Mouse (Mus musculus) thymus, postnatal 10 days (tissue): ENCODE results near the gene Olfr196.
"Not testable (repeated sequence)": the region's sequence is repeated elsewhere in the genome, so short reads cannot be mapped to it uniquely, and the experiment has no call there.

ENCODE experiments used
- DNase-seq, 2 experiments: peaks; one replicate each; pipeline ENCODE4 v3.0.0; 2021; ENCODE audit warnings: low spot score in 2 of 2

Gene Olfr196

GRCm38 (mm10) chr16:59170354-59170753, at the start of gene Olfr196:
Olfr196 (minus strand) TSS chr16:59170454.
- no peak for DNase-seq

GRCm38 (mm10) chr16:59219667-59220066, 49.4 kb upstream of the Olfr196 start, which contains the start of gene Olfr199:
Olfr199 (minus strand) TSS chr16:59219767.
- DNase-seq: not testable (repeated sequence)

- not testable (repeated sequence) for DNase-seq
Measured at GRCm38 (mm10) chr16:59217861-59218260, 47.6 kb upstream of the Olfr196 start.

GRCm38 (mm10) chr16:59203433-59203832, 33.2 kb upstream of the Olfr196 start, which contains the start of gene Olfr198:
Olfr198 (minus strand) TSS chr16:59203533.
- DNase-seq: not testable (repeated sequence)

GRCm38 (mm10) chr16:59151996-59152395, 18.3 kb downstream of the Olfr196 start:
- DNase-seq: no peak

GRCm38 (mm10) chr16:59146746-59147145, 23.5 kb downstream of the Olfr196 start, which contains the start of gene Olfr195:
Olfr195 (plus strand) TSS chr16:59147046.
- DNase-seq: no peak

- DNase-seq: no peak
Measured at GRCm38 (mm10) chr16:59141105-59141504, 29.1 kb downstream of the Olfr196 start.

- no peak for DNase-seq
Measured at GRCm38 (mm10) chr16:59130740-59131139, 39.5 kb downstream of the Olfr196 start.

GRCm38 (mm10) chr16:59120969-59121368, 49.3 kb downstream of the Olfr196 start, which contains the start of gene Olfr194:
Olfr194 (minus strand) TSS chr16:59121069.
- DNase-seq: no peak
